Mouse (Mus musculus) gastrocnemius, postnatal 25 days (tissue): ENCODE results near the gene Cradd. TPM values are rescaled to one million over a fixed set of nuclear protein-coding genes. Genes with fewer than 3 reads are reported as not detected.

Experiments used
- DNase-seq: peaks from one replicate; pipeline ENCODE4 v3.0.0; 2022
- long read RNA-seq, 2 experiments: library from polyadenylated mRNA; stranded (forward); transcript quantifications; one replicate each; pipeline ENCODE4 v2.0.0; 2021
- total RNA-seq, 2 experiments: library from RNA; stranded (reverse); gene quantifications; 1 replicate in 1 of 2; 2 replicates in 1 of 2; pipeline ENCODE4 v1.2.3; 2021

Gene Cradd
- total RNA-seq = 1 to 10 TPM; 8.3 to 8.5 TPM
- long read RNA-seq, experiment 1, transcript Cradd-201 (3 exons, 1,661 nt) = major isoform, 9 of 22 reads
- long read RNA-seq, experiment 1, partial matches to known transcripts = 0 of 22 reads
- long read RNA-seq, experiment 1, other reads (novel, unspliced or antisense) = 13 of 22 reads
- long read RNA-seq, experiment 2, partial matches to known transcripts = 0 of 8 reads
- long read RNA-seq, experiment 2, other reads (novel, unspliced or antisense) = 4 of 8 reads

- peak; percentile 80 for DNase-seq
These were observed at the start of gene Cradd for GRCm38 (mm10) chr10:95323393-95324277. TSS of gene Cradd (minus strand) at chr10:95324133.

GRCm38 (mm10) chr10:95373340-95373739 lies 49.4 kb upstream of the Cradd start:
- DNase-seq = no peak

GRCm38 (mm10) chr10:95371942-95372341 lies 48.0 kb upstream of the Cradd start:
- DNase-seq = no peak

- DNase-seq = no peak
These were observed 45.3 kb upstream of the Cradd start for GRCm38 (mm10) chr10:95369190-95369589.

GRCm38 (mm10) chr10:95368151-95368550 lies 44.2 kb upstream of the Cradd start:
- DNase-seq = no peak

- no peak for DNase-seq
These were observed 43.7 kb upstream of the Cradd start for GRCm38 (mm10) chr10:95367661-95368089.

GRCm38 (mm10) chr10:95367241-95367640 lies 43.3 kb upstream of the Cradd start:
- DNase-seq = no peak

GRCm38 (mm10) chr10:95362326-95362725 lies 38.4 kb upstream of the Cradd start:
- peak; percentile 16 for DNase-seq

- DNase-seq = peak; percentile 42
These were observed 37.4 kb upstream of the Cradd start for GRCm38 (mm10) chr10:95361260-95361841.

GRCm38 (mm10) chr10:95360048-95360447 lies 36.1 kb upstream of the Cradd start:
- DNase-seq = no peak

- no peak for DNase-seq
These were observed 33.8 kb upstream of the Cradd start for GRCm38 (mm10) chr10:95357721-95358120.

- DNase-seq = no peak
These were observed 32.8 kb upstream of the Cradd start for GRCm38 (mm10) chr10:95356711-95357110.

GRCm38 (mm10) chr10:95355678-95356268 lies 31.8 kb upstream of the Cradd start:
- no peak for DNase-seq

- DNase-seq = no peak
These were observed 30.7 kb upstream of the Cradd start for GRCm38 (mm10) chr10:95354673-95355072.

- DNase-seq = no peak
These were observed 30.1 kb upstream of the Cradd start for GRCm38 (mm10) chr10:95354047-95354446.

- no peak for DNase-seq
These were observed 24.5 kb upstream of the Cradd start for GRCm38 (mm10) chr10:95348457-95348856.

GRCm38 (mm10) chr10:95347776-95348175 lies 23.8 kb upstream of the Cradd start:
- DNase-seq = no peak

GRCm38 (mm10) chr10:95342833-95343590 lies 19.1 kb upstream of the Cradd start:
- no peak for DNase-seq

- DNase-seq = no peak
These were observed 16.7 kb upstream of the Cradd start for GRCm38 (mm10) chr10:95340676-95341075.

- DNase-seq = no peak
These were observed 13.7 kb upstream of the Cradd start for GRCm38 (mm10) chr10:95337589-95337988.

- no peak for DNase-seq
These were observed 13.0 kb upstream of the Cradd start for GRCm38 (mm10) chr10:95336781-95337544.
